Mouse (Mus musculus) urinary bladder, postnatal 25 days (tissue): ENCODE results near the gene Gm45234.

Experiments used
- DNase-seq: peaks from one replicate; pipeline ENCODE4 v3.0.0; 2022; ENCODE audit warnings: low spot score

Gene Gm45234

GRCm38 (mm10) chr6:124739231-124739796, 16.5 kb downstream of the Gm45234 start:
- no peak for DNase-seq

DNA sequence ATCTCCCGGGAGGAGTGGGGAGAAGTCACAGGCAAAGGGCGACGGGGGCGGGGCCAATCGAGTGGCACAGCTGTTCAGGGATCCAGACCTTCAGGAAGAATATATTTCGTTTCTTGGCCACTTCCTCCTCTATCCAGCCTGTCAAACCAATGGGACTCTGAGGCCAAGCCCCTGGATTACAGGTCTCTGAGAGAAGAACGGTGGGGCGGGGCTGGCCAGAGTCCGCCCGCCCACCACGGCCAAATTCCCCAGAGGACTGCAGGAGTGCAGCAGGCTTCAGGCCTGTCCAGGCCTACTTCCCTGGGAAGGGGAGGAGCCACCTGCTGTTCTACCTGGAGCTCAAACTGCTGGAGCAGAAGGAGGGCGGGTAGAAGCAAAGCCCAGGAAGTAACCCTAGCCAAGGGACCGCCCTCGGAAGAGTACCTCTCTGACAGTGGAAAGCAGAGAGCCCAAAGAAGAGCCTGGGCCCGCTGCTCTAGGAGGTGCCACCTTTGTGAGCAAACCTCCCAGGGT, 17.3 kb downstream of the Gm45234 start, which contains the start of gene Ptpn6:
Ptpn6 (minus strand) TSS at position 204 of the 513 bp plus-strand sequence.
- peak; percentile 53 for DNase-seq

DNA sequence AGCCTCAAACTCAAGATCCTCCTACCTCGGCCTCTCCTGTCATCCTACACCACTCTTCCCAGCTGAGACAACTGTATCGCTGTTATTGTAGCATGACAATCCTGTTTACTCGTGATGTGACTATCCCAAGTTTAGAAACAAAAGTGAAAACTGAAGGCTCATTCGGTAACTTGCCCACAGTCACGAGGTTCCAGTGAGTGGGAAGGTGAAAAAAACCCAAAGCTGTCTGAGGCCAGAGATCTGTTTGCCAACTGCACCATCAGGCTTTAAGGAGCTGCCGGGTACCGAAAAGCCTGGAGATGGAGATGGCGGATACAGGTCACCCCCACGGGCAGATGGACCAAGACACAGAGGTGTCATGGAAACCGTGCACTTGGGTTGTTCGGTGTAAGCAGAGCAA, 18.8 kb downstream of the Gm45234 start:
- DNase-seq: no peak

DNA sequence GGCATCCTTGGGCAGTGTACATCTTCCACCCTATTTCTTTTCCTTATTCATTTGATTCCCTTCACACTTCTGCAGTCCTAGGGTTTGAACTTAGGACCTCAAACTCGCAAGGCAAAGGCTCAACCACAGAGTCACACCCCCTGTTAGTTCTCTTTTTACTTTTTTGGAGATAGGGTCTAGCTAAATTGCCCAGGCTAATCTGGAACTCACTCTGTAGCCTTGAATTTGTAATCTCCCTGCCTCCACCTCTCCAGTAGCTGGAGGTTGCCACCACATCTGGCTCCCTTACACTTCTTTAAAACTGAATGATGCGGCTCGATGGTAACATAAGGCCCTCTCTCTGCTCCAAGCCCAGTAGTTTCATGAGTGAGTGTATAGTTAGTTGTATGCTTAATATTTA, 21.4 kb downstream of the Gm45234 start:
- DNase-seq: no peak

GRCm38 (mm10) chr6:124732476-124733370, 23.1 kb downstream of the Gm45234 start:
- no peak for DNase-seq

- no peak for DNase-seq
Measured at GRCm38 (mm10) chr6:124731038-124731437, 24.8 kb downstream of the Gm45234 start.

DNA sequence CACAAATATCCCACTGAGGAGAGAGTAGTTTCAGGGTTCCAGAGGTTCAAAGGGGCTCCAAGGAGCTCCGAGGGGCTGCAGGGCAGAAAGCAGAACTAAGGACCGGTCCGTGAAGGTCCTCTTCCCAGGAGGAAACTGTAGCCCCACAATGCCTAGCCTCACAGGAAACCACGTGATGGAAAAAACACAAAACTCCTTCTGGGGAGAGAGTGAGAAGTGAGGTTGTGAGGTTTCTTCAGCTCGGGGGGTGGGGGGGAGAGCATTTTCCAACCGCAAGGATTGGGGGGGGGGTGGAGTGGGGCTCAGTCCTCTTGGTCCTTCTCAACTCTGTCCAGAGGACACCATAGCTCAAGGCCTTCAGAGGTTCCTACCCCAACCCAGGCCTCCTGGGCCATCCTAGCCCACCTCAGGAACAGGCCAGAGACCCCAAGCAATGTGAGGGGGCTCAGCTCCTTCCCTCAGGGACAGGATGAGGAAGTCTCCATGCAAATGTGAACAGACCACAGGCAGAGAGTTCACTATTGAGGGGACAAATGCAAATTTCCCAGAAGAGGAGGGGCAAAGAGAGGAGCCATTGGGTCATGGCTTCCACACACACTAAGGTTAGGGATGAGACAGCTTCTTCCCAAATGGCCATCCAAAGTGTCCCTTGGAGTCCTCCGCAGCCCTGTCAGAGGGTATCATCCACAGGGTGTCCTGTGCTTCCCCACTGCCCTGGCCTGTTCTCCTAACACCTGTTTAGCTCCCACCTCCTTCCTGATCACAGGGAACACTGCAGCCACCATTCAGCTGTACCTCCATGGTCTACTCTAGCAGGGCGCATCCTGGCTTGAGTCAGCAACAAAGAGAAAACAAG, 25.7 kb downstream of the Gm45234 start:
- no peak for DNase-seq

DNA sequence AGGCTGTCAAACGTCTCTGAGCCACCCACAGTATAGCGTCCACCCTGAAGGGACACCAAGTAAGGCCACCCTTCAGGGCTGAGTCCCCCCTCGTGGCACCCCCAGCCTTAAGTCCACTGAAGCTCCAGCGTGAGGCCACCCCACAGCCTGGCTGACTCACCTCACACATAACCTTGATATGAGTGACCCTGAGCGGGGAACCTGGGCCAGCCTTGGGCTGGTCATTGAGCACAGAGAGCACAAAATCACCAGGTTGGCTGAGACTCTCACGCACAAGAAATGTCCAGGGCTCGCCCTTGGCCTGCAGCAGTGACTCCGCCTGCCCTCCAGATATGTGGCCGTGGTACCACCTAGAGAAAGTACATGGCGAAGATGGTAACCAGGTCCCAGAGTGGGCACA, 27.2 kb downstream of the Gm45234 start:
- DNase-seq: no peak

GRCm38 (mm10) chr6:124724472-124724871, 31.3 kb downstream of the Gm45234 start:
- DNase-seq: no peak

DNA sequence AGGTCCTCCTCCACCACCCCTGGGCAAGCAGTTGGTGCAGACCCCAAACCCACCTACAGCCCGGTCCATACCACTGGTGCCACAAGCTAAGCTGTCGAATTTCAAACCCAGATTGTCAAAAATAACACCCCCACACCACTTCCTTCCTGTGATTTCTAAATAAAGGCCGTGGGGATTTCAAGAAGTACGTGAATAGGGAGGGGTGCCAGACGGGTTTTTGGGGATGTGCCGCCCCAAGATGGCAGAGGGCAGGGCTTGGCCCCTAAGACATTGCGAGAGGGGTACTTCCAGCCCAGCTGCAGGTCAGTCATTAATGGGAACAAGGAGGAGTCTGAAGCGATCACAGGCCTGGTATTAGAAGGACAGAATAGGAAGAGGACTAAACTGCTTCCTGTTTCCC, 32.3 kb downstream of the Gm45234 start:
- DNase-seq: no peak

DNA sequence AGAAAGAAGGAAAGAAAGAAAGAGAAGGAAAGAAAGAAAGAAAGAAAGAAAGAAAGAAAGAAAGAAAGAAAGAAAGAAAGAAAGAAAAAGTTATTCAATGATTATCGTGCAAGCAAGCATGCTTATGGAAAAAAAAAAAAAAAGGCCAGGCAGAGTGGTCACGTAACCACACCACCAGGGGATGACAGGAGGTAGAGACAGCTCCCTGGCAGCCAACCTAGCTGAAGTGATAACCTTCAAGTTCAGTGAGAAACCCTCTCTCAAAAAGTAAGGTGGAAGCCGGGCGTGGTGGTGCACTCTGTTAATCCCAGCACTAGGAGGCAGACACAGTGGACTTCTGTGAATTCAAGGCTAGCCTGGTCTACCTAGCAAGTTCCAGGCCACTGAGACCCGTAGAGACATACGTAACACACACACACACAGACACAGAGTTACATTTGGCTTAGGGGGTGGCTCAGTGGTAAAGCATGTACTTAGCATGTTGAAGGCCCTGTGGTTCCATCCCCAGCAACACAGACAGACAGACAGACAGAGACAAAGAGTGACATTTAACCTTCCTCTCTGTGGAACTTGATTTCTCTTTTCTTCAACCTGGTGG, 32.8 kb downstream of the Gm45234 start:
- no peak for DNase-seq

DNA sequence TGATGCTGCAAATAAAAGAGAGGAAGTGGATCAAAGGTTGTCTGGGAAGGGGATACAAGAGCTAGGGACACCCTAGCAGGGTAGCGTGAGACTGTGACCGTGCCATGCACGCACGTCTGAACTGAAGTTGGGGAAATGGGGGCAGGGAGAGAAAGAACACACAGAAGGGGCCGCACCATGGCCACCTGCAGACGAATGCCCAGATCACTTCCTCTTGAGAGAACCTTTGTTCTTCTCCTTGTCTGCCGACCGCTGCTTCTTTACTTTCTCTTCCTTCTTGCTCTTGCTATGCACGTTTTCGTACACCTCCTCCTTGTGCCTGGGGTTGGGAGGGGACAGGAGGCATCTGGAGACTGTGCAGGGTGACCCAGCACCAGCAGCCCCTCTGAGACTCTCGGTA, 34.9 kb downstream of the Gm45234 start:
- DNase-seq: no peak

GRCm38 (mm10) chr6:124719354-124719978, 36.4 kb downstream of the Gm45234 start:
- DNase-seq: no peak

- peak; percentile 74 for DNase-seq
Measured at GRCm38 (mm10) chr6:124718703-124719102, 37.1 kb downstream of the Gm45234 start.

DNA sequence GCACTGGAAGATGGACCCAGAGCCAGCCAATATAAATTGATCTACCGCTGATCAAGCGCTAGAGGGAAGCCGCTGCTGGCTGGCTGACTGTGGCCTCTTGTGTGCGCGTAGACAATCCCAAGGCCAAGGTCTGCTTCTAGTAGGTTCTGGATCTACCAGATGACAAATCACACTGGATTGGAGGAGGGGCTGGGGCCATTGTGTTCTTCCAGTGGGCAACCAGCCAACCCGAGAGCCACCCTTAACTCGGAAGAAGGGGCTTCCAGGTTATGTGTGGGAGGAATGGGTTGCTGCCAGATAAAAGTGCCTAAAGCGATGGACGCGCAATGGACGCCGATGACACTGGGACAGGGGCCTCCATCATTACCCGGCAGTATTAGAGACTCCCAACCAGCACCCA, 37.9 kb downstream of the Gm45234 start:
- no peak for DNase-seq

DNA sequence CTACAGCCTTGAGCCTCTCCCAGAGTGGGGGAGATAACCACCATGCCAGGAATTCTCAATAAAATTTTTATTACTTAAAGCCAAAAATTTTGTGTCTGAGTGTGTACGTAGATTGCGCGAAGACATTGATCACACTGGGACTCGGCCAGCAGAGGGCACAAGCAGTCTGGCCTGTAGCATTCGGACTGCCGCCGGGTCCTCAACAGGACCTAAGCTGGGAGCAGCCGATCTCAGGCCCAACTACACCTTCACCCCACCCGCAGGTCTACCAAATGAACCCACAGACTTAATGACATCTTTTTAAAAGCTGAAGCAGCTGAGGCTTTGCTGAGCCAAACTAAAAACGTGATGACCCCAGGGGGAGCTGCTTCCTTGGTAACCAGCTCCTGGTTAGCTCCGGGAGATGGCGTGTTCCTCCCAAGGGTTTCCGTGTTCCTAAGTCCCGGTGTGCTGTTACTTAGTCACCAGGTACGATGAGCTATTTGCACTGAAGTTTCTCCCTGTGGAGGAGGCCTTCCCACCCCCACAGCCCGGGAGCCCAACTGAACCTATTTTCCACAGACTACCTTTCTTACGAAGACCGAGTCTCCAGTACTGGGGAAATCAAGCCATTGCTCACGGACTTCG, 38.8 kb downstream of the Gm45234 start:
- DNase-seq: no peak

DNA sequence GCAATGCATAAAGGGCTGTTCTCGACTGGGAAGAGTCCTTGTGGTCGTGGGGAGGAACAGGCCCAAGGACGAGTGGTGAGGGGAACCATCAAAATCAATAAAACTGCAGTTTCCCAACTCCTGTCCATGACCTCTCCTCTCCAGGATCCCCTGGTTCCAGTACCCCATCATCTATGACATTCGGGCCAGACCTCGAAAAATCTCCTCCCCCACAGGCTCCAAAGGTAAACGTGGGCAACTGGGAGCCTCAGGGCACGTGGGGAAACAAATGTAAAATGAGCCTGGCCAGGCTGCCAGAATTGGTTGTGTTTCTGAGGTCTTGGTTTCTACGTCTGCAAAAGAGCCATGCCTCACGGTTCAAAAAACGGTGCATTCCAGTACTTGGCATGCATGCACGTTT, 42.9 kb downstream of the Gm45234 start:
- no peak for DNase-seq

- peak; percentile 99 for DNase-seq
Measured at GRCm38 (mm10) chr6:124711824-124712782, 43.7 kb downstream of the Gm45234 start, which contains the start of the genes Emg1 and Phb2. Gene Emg1, minus strand, starts transcription at chr6:124712178. Gene Phb2, plus strand, starts transcription at chr6:124712336.

DNA sequence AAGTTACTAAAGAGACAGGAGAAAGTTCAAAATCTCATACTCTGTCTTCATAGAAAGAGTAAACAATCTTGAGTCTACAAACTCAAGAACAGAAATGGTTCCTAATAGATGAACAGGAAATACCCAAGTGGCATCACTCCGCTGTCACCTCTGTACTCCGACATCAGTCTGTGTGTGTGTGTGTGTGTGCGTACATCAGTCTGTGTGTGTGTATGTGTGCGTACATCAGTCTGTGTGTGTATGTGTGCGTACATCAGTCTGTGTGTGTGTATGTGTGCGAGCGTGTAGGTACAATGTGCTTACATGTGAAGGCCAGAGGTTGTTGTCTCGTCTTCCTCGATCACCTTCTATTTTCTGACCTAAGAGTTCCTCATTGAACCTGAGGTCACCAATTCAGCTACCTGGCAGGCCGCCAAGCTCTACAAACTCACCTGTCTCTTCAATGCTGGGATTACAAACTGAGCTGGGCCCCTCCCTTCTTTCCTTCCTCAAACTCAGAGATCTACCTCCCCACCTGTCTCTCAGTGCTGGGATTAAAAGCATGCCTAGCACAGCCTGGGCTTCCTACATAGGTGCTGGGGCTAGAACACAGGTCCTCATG, 47.4 kb downstream of the Gm45234 start:
- no peak for DNase-seq
